Mouse (Mus musculus) hindbrain, embryonic 12.5 days (tissue): ENCODE data around the gene Ftsj1. TPM values are rescaled to one million over a fixed set of nuclear protein-coding genes. Genes with fewer than 3 reads are reported as not detected.

Experiments
- ATAC-seq: fragments of 200-750 bp; cut with Nextera tagmentation; 2 replicates; pipeline ENCODE4 v1.8.0; 2017; ENCODE audit warnings: moderate TSS enrichment; ENCODE audit not compliant: low FRiP score
- H3K27ac ChIP-seq: fragments of 300-500 bp; sonication (generic); 2 replicates; pipeline ENCODE4 v1.5.1; 2016; ENCODE audit warnings: mild to moderate bottlenecking
- H3K27me3 ChIP-seq: fragments of 300-500 bp; sonication (generic); 2 replicates; pipeline ENCODE4 v1.6.1; 2016; ENCODE audit warnings: mild to moderate bottlenecking
- H3K36me3 ChIP-seq: fragments of 300-500 bp; sonication (generic); 2 replicates; pipeline ENCODE4 v1.6.1; 2016; ENCODE audit warnings: mild to moderate bottlenecking
- H3K4me1 ChIP-seq: fragments of 300-500 bp; sonication (generic); 2 replicates; pipeline ENCODE4 v1.6.1; 2016
- H3K4me2 ChIP-seq: fragments of 300-500 bp; sonication (generic); replicated peaks from 2 replicates; pipeline ENCODE4 v1.6.1; 2016; ENCODE audit warnings: mild to moderate bottlenecking
- H3K4me3 ChIP-seq: fragments of 300-500 bp; sonication (generic); 2 replicates; pipeline ENCODE4 v1.5.1; 2016; ENCODE audit warnings: mild to moderate bottlenecking
- H3K9ac ChIP-seq: fragments of 300-500 bp; sonication (generic); 2 replicates; pipeline ENCODE4 v1.6.1; 2016; ENCODE audit warnings: mild to moderate bottlenecking, moderate library complexity
- H3K9me3 ChIP-seq: fragments of 300-500 bp; sonication (generic); replicated peaks from 2 replicates; pipeline ENCODE4 v1.6.1; 2016; ENCODE audit warnings: mild to moderate bottlenecking
- WGBS: fragments of 180-500 bp; shearing (Covaris S2); methylation state at CpG from one replicate; pipeline ENCODE4 v1.1.7; 2016; 5-methylcytosine and 5-hydroxymethylcytosine counted together
- polyA plus RNA-seq: library from polyadenylated mRNA; unstranded; fragments of >200 nt; fragmentation: Nextera tagmentation; extraction: Ambion mirVana; gene quantifications from 2 replicates; pipeline ENCODE4 v1.2.1, GENCODE M21; 2016

Ftsj1 gene
- polyA plus RNA-seq, 1 experiment from 2014 or later: 43.5 TPM

DNA sequence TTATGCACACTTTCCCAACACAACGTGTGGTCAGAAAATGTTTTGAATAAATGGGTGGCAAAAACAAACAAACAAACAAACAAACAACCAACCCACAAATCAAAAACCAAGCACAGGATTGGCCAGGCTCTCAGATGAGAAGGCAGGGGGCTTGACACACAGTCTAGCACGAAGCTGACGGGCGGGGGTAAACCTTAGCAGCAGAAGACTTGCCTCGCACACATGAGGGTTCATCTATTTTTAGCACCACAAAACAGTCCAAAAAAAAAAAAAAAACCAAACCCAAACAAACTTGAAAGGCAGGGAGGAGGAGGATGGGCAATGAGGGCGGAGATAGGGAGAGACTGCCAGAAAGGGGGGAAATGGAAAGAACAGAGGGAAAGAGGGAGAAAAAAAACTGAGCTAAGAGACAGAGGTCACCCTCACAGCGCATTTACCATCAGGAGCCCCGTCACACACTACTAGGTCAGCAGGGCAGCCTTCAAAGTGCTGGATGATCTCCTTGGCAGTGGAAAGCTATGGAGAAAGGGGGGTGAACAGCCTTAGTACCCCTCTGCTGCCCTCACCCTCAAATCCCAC is 3.6 kb downstream of the Ftsj1 start:
- Histone ChIP-seq H3K4me1 (peaks cover 4% of the 10 kb centered on the region), H3K27me3 (no peaks in the 10 kb centered on the region), H3K27ac (no peak overlapping the region), H3K9me3 (no peaks in the 10 kb centered on the region), H3K9ac (no peak overlapping the region), H3K4me2 (no peak overlapping the region), H3K4me3 (no peak overlapping the region), H3K36me3 (no peaks in the 10 kb centered on the region)
- WGBS: 88% methylated on average over 8 of the region's 8 CpGs
- ATAC-seq: no peak

DNA sequence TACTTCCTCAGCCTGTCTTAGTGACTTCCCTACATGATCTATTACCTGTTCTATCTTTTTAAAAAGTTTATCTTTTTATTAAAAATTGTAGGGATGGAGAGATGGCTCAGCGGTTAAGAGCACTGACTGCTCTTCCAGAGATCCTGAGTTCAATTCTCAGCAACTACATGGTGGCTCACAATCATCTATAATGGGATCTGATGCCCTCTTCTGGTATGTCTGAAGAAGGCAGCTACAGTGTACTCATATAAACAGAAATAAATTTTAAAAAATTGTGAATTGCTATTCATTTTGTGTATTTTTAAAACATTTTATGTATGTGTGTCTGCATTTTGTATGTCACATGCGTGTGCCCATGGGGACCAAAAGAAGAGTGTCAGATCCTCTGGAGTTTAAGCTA is 4.5 kb downstream of the Ftsj1 start:
- H3K4me2 ChIP-seq: no peak overlapping the region
- 85% methylated on average over 2 of the region's 2 CpGs for WGBS
- no peaks in the 10 kb centered on the region for H3K27me3 ChIP-seq

DNA sequence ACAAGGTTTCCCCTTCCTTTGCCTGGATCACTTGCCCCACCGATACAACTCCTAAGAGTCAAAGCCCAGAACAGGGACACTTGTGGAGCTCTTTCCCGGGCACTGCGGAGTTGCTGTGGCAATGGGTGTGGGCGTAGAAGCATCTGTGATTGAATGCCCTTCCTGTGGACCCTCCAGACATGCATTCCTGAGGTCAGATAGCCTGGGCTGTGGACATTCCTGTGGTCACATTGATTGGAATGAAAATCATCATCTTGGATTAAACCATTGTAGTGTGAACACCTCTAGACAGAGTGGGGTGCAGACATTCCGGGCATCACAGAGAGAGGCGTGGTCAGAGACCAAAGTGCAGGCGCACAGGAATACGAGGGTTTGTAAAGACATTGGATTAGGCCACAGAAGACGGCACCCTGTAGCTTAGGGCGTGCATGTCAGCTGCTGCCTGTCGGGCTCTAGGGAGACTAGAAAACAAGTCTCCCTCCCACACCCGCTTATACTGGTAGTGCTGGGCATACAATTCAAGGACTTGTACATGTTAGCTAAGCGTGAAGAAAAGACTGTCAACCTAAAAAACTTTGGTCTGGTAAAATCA is 13.3 kb downstream of the Ftsj1 start:
- 74% methylated on average over 13 of the region's 13 CpGs for WGBS
- Histone ChIP-seq H3K9me3 (no peaks in the 10 kb centered on the region), H3K36me3 (no peaks in the 10 kb centered on the region), H3K9ac (no peak overlapping the region), H3K4me2 (no peak overlapping the region), H3K4me1 (no peaks in the 10 kb centered on the region), H3K4me3 (no peak overlapping the region), H3K27ac (no peak overlapping the region), H3K27me3 (no peaks in the 10 kb centered on the region)
- no peak for ATAC-seq

More for the DNA sequence above, 4.5 kb downstream of the Ftsj1 start:
- H3K4me1 ChIP-seq: peaks cover 4% of the 10 kb centered on the region
- H3K9me3 ChIP-seq: no peaks in the 10 kb centered on the region
- no peak overlapping the region for H3K27ac ChIP-seq
- no peak overlapping the region for H3K9ac ChIP-seq
- H3K4me3 ChIP-seq: no peak overlapping the region
- no peak for ATAC-seq
- no peaks in the 10 kb centered on the region for H3K36me3 ChIP-seq

DNA sequence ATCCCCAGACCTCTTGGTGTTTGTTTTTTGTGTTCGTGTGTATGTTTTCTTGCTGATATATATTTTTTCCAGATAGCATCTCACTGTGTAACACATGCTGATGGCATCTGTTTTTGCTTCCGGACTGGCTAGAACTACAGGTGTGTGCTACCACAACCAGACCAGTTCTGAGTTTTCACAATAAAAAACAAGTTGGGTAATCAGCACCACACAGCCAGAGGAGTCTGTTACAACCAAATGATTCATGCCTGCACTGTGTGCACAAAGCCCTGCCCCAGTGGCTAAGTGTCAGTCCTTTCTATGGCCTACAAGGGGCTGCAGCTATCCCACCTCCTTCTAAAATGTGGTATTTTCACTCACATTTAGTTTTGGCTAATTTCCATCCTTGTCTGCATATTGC is 15.5 kb downstream of the Ftsj1 start:
- no peaks in the 10 kb centered on the region for H3K36me3 ChIP-seq
- no peak overlapping the region for H3K4me3 ChIP-seq
- no peak overlapping the region for H3K4me2 ChIP-seq
- no peak for ATAC-seq
- H3K4me1 ChIP-seq: no peaks in the 10 kb centered on the region
- no peaks in the 10 kb centered on the region for H3K9me3 ChIP-seq
- no peak overlapping the region for H3K9ac ChIP-seq
- H3K27ac ChIP-seq: no peak overlapping the region
- H3K27me3 ChIP-seq: no peaks in the 10 kb centered on the region
- WGBS: 92% methylated on average over 2 of the region's 2 CpGs

DNA sequence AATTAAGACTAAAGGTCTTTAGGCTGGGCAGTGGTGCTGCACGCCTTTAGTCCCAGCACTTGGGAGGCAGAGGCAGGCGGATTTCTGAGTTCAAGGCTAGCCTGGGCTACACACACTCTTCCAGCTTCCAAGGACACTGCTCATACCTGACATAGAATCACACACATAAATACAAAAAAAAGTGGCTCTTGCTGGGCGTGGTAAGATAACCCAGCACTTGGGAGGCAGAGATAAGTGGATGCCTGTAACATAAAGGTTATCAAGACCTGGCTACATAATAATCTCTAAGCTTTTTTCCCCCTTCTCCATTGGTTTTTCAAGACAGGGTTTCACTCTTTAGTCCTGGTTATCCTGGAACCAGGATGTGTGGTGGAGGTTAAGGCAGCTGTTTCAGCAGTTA is 18.6 kb downstream of the Ftsj1 start:
- Histone ChIP-seq H3K9ac (no peak overlapping the region), H3K27ac (no peak overlapping the region), H3K27me3 (no peaks in the 10 kb centered on the region), H3K4me1 (no peaks in the 10 kb centered on the region), H3K4me3 (no peak overlapping the region), H3K36me3 (no peaks in the 10 kb centered on the region), H3K4me2 (no peak overlapping the region), H3K9me3 (no peaks in the 10 kb centered on the region)
- 83% methylated on average over 3 of the region's 3 CpGs for WGBS
- no peak for ATAC-seq

DNA sequence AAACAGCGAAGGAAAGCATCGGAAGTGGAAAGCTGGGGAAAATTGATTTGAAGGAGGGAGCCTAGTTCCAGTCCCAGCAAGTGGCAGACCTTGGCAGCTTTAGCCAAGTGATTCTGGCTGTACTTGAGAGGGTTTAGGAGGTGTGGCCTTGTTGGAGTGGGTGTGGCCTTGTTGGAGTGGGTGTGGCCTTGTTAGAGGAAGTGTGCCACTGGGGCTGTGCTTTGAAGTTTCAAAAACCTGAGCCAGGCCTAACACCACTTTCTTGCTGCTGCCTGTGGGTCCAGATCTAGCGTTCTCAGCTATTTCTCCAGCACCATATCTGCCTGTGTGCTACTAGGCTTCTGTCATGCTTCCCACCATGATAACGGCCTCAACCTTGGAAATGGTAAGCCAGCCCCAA is 21.9 kb downstream of the Ftsj1 start:
- ATAC-seq: no peak
- 71% methylated on average over 4 of the region's 4 CpGs for WGBS
- no peaks in the 10 kb centered on the region for H3K27me3 ChIP-seq
- H3K36me3 ChIP-seq: no peaks in the 10 kb centered on the region
- no peak overlapping the region for H3K9ac ChIP-seq
- H3K4me3 ChIP-seq: no peak overlapping the region
- no peak overlapping the region for H3K4me2 ChIP-seq
- no peaks in the 10 kb centered on the region for H3K9me3 ChIP-seq
- no peak overlapping the region for H3K27ac ChIP-seq
- no peaks in the 10 kb centered on the region for H3K4me1 ChIP-seq

DNA sequence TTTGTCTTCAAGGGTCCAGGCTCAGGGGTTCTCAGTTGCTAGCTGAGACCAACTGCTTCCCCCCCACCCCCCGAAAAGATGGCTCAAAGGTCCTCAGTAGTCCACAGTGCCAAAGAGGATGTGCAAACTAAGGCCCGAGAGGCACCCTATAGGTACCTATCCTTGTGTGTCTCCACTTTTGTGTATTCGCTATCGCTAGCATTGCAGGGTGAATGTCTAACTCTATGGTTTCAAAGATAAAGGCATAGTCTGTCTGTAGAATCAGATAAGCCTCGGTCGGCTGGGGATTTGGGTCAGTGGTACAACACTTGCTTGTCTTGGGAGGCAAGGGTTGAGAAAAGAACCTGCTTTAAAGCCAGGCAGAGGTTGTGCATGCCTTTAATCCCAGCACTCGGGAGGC is 28.7 kb downstream of the Ftsj1 start:
- WGBS: 87% methylated on average over 7 of the region's 7 CpGs
- H3K27me3 ChIP-seq: no peaks in the 10 kb centered on the region
- H3K4me1 ChIP-seq: no peaks in the 10 kb centered on the region
- H3K9me3 ChIP-seq: no peaks in the 10 kb centered on the region
- H3K4me3 ChIP-seq: no peak overlapping the region
- H3K27ac ChIP-seq: no peak overlapping the region
- no peak overlapping the region for H3K4me2 ChIP-seq
- ATAC-seq: no peak
- no peaks in the 10 kb centered on the region for H3K36me3 ChIP-seq
- H3K9ac ChIP-seq: no peak overlapping the region

DNA sequence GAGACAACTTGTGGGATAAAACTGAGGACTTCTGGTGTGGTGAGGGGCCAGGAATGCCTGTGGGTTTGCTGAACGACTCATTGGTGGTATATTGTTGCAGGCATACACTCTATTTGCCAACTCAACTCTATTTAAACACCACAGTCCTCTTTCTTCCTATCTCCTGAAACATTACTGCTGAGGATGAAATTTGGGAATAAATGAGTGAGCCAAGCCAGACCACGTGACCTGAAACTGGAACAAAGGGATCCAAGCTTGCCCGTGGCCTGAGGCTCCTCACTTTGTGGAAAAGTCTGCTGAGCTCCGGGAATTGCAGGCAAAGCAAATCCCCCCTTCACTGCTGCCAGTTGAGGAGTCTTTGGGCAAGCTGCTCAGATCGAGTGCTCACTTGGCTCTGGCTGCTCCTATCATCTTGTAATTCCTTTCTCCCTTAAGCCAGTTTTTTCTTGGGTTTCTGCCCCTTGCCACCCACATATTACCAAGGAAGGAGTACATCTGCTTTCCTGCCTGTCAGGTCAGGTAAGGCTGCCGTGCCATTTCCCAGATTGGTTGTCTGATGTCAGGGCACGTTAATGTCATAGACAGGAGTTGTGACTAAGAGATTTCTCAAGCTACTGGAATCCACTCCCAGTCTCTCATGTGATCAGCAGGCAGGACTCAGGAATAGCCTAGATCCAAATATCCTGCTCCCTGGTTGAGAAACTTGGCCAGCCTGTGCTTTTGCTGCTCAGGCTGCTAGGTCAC is 29.4 kb downstream of the Ftsj1 start:
- H3K27ac ChIP-seq: no peak overlapping the region
- 72% methylated on average over 7 of the region's 7 CpGs for WGBS
- H3K36me3 ChIP-seq: no peaks in the 10 kb centered on the region
- H3K9me3 ChIP-seq: no peaks in the 10 kb centered on the region
- no peak overlapping the region for H3K9ac ChIP-seq
- no peaks in the 10 kb centered on the region for H3K27me3 ChIP-seq
- H3K4me2 ChIP-seq: no peak overlapping the region
- H3K4me3 ChIP-seq: no peak overlapping the region
- no peak for ATAC-seq
- no peaks in the 10 kb centered on the region for H3K4me1 ChIP-seq

DNA sequence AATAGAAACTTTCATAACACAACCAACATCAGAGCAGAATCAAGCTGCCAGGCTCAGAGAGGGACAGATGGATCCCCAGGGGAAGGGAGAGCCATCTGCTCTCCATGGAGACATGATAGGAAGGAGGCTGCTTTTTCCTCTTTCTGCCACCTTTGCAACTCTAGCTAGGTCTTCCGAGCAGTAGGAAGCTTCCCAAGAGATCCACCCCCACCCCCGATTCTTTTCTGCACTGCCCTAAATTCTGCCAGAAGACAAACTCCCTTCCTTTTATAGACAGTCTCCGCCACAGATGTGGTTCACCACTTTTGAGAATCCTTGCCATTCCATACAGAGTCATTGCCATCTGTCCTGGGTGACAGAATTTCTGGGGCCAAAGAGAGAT is 29.9 kb downstream of the Ftsj1 start:
- no peak overlapping the region for H3K4me3 ChIP-seq
- H3K4me1 ChIP-seq: no peaks in the 10 kb centered on the region
- ATAC-seq: no peak
- H3K36me3 ChIP-seq: no peaks in the 10 kb centered on the region
- H3K4me2 ChIP-seq: no peak overlapping the region
- H3K9me3 ChIP-seq: no peaks in the 10 kb centered on the region
- no peaks in the 10 kb centered on the region for H3K27me3 ChIP-seq
- WGBS: 80% methylated on average over 3 of the region's 3 CpGs
- H3K27ac ChIP-seq: no peak overlapping the region
- H3K9ac ChIP-seq: no peak overlapping the region

DNA sequence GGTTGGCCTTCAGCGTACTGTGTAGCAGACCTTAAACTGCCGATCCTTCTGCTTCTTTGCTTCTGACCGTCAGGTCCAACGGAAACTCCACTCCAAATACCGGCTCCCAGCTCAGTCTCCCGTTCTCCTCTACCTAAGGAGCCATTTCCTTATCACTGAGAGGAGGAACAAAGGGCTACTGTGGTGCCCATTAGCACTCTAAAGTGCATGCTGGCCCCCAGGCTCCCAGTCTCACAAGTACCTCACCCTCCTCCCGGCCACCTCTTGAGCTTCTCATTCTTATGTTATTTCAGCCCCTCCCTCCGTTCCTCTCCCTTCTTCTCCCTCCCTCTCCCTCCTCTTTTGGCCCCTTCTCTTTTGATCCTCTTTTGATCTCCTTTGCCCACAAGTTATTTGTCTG is 32.6 kb downstream of the Ftsj1 start:
- Histone ChIP-seq H3K27me3 (no peaks in the 10 kb centered on the region), H3K36me3 (no peaks in the 10 kb centered on the region), H3K27ac (no peak overlapping the region), H3K9ac (no peak overlapping the region), H3K4me2 (no peak overlapping the region), H3K4me3 (no peak overlapping the region), H3K9me3 (no peaks in the 10 kb centered on the region; the same call in 1 of the 2 replicates), H3K4me1 (no peaks in the 10 kb centered on the region)
- no peak for ATAC-seq
- 24% methylated on average over 8 of the region's 8 CpGs for WGBS

DNA sequence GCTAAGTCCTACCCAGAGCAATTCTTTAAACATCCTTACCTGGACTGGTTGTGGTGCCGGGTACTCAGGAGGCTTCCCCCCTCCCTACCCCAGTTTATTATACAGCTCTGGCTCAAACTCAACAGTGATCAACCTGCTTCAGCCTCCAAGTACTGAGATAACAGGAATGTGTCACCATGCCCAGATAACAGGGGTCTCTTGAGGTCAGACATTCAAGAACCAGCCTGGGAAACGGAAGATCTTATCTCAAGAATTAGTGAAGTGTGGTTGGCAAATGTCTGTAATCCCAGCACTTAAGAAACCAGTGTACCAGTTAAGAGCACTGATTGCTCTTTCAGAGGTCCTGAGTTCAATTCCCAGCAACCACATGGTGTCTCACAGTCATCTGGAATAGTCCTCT is 34.1 kb downstream of the Ftsj1 start:
- H3K36me3 ChIP-seq: no peaks in the 10 kb centered on the region
- no peak for ATAC-seq

DNA sequence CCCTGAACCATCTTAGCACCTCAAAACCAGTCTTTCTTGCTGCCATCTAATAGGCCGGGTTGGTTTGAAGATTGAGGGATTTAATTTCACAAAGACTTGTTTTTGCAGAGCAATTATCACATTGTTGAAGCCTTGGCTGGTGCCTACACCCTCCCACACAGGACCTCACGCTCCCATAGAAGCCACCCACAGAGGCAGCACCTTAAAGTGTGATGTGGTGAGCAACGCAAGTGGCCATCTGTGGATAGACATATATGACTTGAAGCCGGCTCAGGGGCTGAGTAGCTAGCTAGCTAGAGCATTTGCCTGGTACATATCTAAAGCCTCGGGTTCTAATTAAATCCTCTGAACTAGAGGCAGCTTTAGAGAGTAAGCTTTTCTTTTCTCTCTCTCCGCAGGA is 34.8 kb downstream of the Ftsj1 start:
- H3K4me1 ChIP-seq: no peaks in the 10 kb centered on the region
- H3K4me3 ChIP-seq: no peak overlapping the region
- no peak overlapping the region for H3K27ac ChIP-seq
- no peaks in the 10 kb centered on the region for H3K36me3 ChIP-seq
- ATAC-seq: no peak
- H3K9me3 ChIP-seq: no peaks in the 10 kb centered on the region; the same call in 1 of the 2 replicates
- H3K4me2 ChIP-seq: no peak overlapping the region
- no peaks in the 10 kb centered on the region for H3K27me3 ChIP-seq
- 37% methylated on average over 6 of the region's 6 CpGs for WGBS
- H3K9ac ChIP-seq: no peak overlapping the region

More for the DNA sequence above, 34.1 kb downstream of the Ftsj1 start:
- no peaks in the 10 kb centered on the region for H3K27me3 ChIP-seq
- no peak overlapping the region for H3K9ac ChIP-seq
- no peaks in the 10 kb centered on the region for H3K4me1 ChIP-seq
- no peak overlapping the region for H3K4me3 ChIP-seq
- WGBS: 75% methylated on average over 2 of the region's 2 CpGs
- H3K9me3 ChIP-seq: no peaks in the 10 kb centered on the region; the same call in 1 of the 2 replicates
- H3K27ac ChIP-seq: no peak overlapping the region
- H3K4me2 ChIP-seq: no peak overlapping the region
